ENCODE assay signal across 13 mouse cellular contexts in the genomic region with DNA sequence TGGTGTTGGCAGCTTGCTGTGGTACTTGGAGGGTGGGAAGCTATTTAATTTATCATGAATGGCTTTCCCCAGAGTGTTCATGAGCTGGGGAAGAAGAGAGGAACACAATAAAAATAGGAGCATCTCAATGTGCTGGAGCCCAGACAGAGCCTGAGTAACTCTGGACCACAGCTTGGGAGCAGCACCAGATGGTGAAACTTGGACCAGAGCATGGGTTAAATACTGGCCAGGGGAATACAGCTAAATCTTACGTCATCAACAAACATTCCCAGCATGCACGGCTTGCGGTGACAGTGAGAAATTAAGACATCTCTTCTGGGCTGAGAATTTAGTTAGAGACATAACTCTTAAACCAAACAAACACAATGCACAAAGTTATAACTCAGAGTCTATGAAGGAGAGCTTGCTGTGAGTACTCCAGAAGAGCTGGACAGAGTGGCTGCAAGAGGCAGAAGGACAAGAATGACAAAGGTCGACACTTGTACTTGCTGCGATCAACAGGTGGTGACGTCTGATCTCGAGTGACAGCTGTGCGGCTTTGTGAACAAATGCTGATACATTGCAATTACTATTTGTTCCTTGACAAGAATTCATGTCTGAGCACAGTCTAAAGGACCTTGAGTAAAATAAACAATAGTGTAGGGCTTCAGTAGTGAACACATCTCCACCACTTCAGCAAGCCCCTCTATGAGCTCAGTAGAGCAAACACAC.
DNase-seq lines count a peak whose midpoint lies in the region; ATAC-seq and TF ChIP-seq lines count a peak whose summit lies in the region.
"Had no signal": no experiment of that assay in that cellular context is flagged by ENCODE, and none has a peak within 500 bp of the region (broad histone marks: within the 10 kb centered on the region; RNA-seq: fewer than 3 reads in every experiment).

No protein-coding gene starts in this region.

- H3K4me3 ChIP-seq in hindbrain, embryonic 16.5 days (ENCODE audit: low read length), result no peak overlapping the region
- no peak overlapping the region for H3K4me3 ChIP-seq in hindbrain, embryonic 11.5 days (ENCODE audit: low read depth, low read length)
- H3K4me3 ChIP-seq in testis, adult 2 months (ENCODE audit: control insufficient read depth, low read depth, low read length), result peak overlapping the region; percentile 69
- no peak overlapping the region for H3K4me3 ChIP-seq in layer of hippocampus, adult 2 months
- H3K4me3 ChIP-seq: kidney, embryonic 15.5 days; midbrain, embryonic 15.5 days had no signal

- H3K9ac ChIP-seq in hindbrain, embryonic 16.5 days (ENCODE audit: low read depth, low read length), result no peak overlapping the region
- no peak overlapping the region for H3K9ac ChIP-seq in hindbrain, embryonic 11.5 days (ENCODE audit: low read depth, low read length)
- H3K9ac ChIP-seq: kidney, embryonic 15.5 days; liver, embryonic 14.5 days; midbrain, embryonic 15.5 days had no signal

- TF ChIP-seq CTCF in testis, adult 2 months (IDR thresholded peaks at IDR 0.05; ENCODE audit: control insufficient read depth, insufficient read depth, insufficient replicate concordance, low read depth, low read length), result no peak
- TF ChIP-seq CTCF in layer of hippocampus, adult 2 months (conservative IDR thresholded peaks at IDR 0.05), result no peak

- no peak overlapping the region for H3K27ac ChIP-seq in hindbrain, embryonic 16.5 days (ENCODE audit: low read depth, low read length)
- no peak overlapping the region for H3K27ac ChIP-seq in hindbrain, embryonic 11.5 days (ENCODE audit: low read depth, low read length)
- no peak overlapping the region for H3K27ac ChIP-seq in testis, adult 2 months (ENCODE audit: control insufficient read depth, insufficient read depth, low read depth, low read length)
- no peak overlapping the region for H3K27ac ChIP-seq in layer of hippocampus, adult 2 months
- H3K27ac ChIP-seq: kidney, embryonic 15.5 days; liver, embryonic 14.5 days; midbrain, embryonic 15.5 days had no signal

- no peak for TF ChIP-seq POLR2A in testis, adult 2 months (IDR thresholded peaks at IDR 0.05; ENCODE audit: control insufficient read depth, low read depth, low read length)

- H3K36me3 ChIP-seq in hindbrain, embryonic 16.5 days (ENCODE audit: control insufficient read depth, insufficient read depth, low read length), result no peaks in the 10 kb centered on the region
- no peaks in the 10 kb centered on the region for H3K36me3 ChIP-seq in hindbrain, embryonic 11.5 days (ENCODE audit: control insufficient read depth, insufficient read depth, low read length)
- H3K36me3 ChIP-seq in testis, adult 2 months (ENCODE audit: control insufficient read depth, insufficient read depth, low read length), result no peaks in the 10 kb centered on the region
- H3K36me3 ChIP-seq: kidney, embryonic 15.5 days; midbrain, embryonic 15.5 days had no signal

- no peaks in the 10 kb centered on the region for H3K9me3 ChIP-seq in hindbrain, embryonic 16.5 days (ENCODE audit: control insufficient read depth, low read length)
- H3K9me3 ChIP-seq in hindbrain, embryonic 11.5 days (ENCODE audit: control insufficient read depth, low read length), result no peaks in the 10 kb centered on the region
- H3K9me3 ChIP-seq: kidney, embryonic 15.5 days; midbrain, embryonic 15.5 days had no signal

- 0 out of 2 replicates have a peak, but pooled peaks have one; percentile 20 for ATAC-seq in hindbrain, embryonic 16.5 days
- ATAC-seq in hindbrain, embryonic 11.5 days (ENCODE audit: low FRiP score), result no peak
- ATAC-seq: midbrain, embryonic 15.5 days had no signal

- H3K4me1 ChIP-seq in hindbrain, embryonic 16.5 days (ENCODE audit: control insufficient read depth, insufficient read depth, low read depth, low read length), result no peaks in the 10 kb centered on the region; the same call in 1 of the 2 replicates
- H3K4me1 ChIP-seq in hindbrain, embryonic 11.5 days (replicated peaks; ENCODE audit: control insufficient read depth, insufficient read depth, low read length), result no peaks in the 10 kb centered on the region
- peaks cover 5% of the 10 kb centered on the region for H3K4me1 ChIP-seq in testis, adult 2 months (ENCODE audit: control insufficient read depth, insufficient read depth, low read length)
- H3K4me1 ChIP-seq: kidney, embryonic 15.5 days; midbrain, embryonic 15.5 days had no signal

- DNase-seq in hindbrain, embryonic 11.5 days (ENCODE audit: low spot score), result no peak
- DNase-seq in testis, postnatal 10 days (ENCODE audit: low spot score), result no peak
- peak; percentile 27 for DNase-seq in gastrocnemius, postnatal 14 days
- DNase-seq in layer of hippocampus, adult 2 months (ENCODE audit: low spot score in 2 of 2), result no peak
- DNase-seq in kidney, postnatal 36 days, result no peak
- no peak for DNase-seq in MN1 (ENCODE audit: low spot score)
- DNase-seq: spleen, adult 18-20 months; thymus, postnatal 14 days had no signal

- no peaks in the 10 kb centered on the region for H3K27me3 ChIP-seq in hindbrain, embryonic 16.5 days (replicated peaks; ENCODE audit: control insufficient read depth, insufficient read depth, low read length)
- H3K27me3 ChIP-seq in hindbrain, embryonic 11.5 days (ENCODE audit: control insufficient read depth, insufficient read depth, low read length), result no peaks in the 10 kb centered on the region
- H3K27me3 ChIP-seq in testis, adult 2 months (ENCODE audit: control insufficient read depth, insufficient read depth, low read length), result no peaks in the 10 kb centered on the region
- H3K27me3 ChIP-seq: kidney, embryonic 15.5 days; midbrain, embryonic 15.5 days had no signal

- intact Hi-C loops in gastrocnemius, postnatal 14 days (cut with DNase I; ENCODE audit: low total_unique reads), result no loop called here

- WGBS in hindbrain, embryonic 16.5 days, result 75% methylated on average over 8 of the region's 8 CpGs
- 85% methylated on average over 8 of the region's 8 CpGs for WGBS in hindbrain, embryonic 11.5 days

- H3K4me2 ChIP-seq in hindbrain, embryonic 16.5 days (ENCODE audit: low read length), result no peak overlapping the region
- no peak overlapping the region for H3K4me2 ChIP-seq in hindbrain, embryonic 11.5 days (replicated peaks; ENCODE audit: low read depth, low read length)
- H3K4me2 ChIP-seq: kidney, embryonic 15.5 days; midbrain, embryonic 15.5 days had no signal
